Mouse (Mus musculus): ENCODE measurements around the gene Fgf16. TPM values are rescaled to one million over a fixed set of nuclear protein-coding genes. Genes with fewer than 3 reads are reported as not detected.

Fgf16 gene
- polyA plus RNA-seq, 1 experiment from 2014 or later = 0.66 TPM

DNA sequence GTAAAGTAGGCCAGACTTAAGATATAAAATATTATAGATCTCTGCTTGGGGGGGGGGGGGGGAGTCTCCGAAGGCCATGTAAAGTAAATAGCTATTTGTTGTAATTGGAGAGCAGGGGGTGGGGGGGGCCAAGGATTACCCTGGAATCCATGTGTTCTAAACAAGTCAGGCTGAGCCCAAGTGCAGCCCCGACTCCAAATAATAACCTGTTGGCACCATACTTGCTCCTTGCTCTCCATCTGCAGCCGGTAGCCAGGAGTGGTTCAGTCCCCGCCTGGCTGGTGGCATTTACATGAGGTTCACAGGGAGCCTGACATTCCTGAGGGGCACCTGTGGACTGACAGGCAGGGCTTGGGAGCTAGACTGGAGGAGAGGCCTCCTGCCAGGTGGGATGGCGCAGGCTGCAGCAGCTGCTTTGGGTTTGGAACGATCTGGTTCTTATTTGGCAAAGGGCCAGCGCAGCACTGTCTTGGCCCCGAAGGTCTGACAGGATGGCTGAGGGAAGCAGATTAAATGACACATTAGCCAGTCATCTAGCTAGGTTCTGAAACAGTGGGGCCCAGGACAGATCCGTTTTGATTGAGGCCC lies 3.2 kb downstream of the Fgf16 start:
- Histone ChIP-seq H3K27ac (no peak overlapping the region), H3K9ac (no peak overlapping the region), H3K4me3 (no peak overlapping the region), H3K27me3 (peaks cover 33% of the 10 kb centered on the region), H3K36me3 (no peaks in the 10 kb centered on the region), H3K4me1 (replicated peaks) (peaks cover 13% of the 10 kb centered on the region), H3K9me3 (replicated peaks) (no peaks in the 10 kb centered on the region), H3K4me2 (no peak overlapping the region)
- ATAC-seq (replicated peaks; ENCODE audit: insufficient number of reproducible peaks, insufficient read depth, low FRiP score, low read depth) = no peak
- 31% methylated on average over 9 of the region's 9 CpGs for WGBS

DNA sequence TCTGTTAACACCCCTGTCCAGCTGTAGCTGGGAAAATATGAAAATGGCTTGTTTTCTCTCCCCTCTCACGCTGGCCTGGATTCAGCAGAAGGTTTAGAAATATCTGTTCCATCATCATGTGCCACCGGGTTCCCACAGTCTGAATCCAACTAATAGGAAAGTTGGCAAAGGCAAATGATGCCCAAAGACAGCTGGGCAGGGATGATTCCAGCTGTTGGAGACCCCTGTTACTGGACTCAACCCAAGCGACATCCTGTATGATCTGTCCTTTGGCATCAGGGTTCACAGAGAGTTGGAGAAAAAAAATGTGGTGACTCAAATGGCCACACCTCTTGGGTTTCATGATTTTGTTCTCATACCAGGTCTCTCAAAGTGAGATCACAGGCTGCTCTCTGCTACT lies 3.9 kb downstream of the Fgf16 start:
- H3K4me2 ChIP-seq = no peak overlapping the region
- no peaks in the 10 kb centered on the region for H3K9me3 ChIP-seq (replicated peaks)
- ATAC-seq (replicated peaks; ENCODE audit: insufficient number of reproducible peaks, insufficient read depth, low FRiP score, low read depth) = no peak
- no peak overlapping the region for H3K9ac ChIP-seq
- 71% methylated on average over 3 of the region's 3 CpGs for WGBS
- peaks cover 13% of the 10 kb centered on the region for H3K4me1 ChIP-seq (replicated peaks)
- H3K36me3 ChIP-seq = no peaks in the 10 kb centered on the region
- no peak overlapping the region for H3K27ac ChIP-seq
- no peak overlapping the region for H3K4me3 ChIP-seq
- peaks cover 27% of the 10 kb centered on the region for H3K27me3 ChIP-seq

DNA sequence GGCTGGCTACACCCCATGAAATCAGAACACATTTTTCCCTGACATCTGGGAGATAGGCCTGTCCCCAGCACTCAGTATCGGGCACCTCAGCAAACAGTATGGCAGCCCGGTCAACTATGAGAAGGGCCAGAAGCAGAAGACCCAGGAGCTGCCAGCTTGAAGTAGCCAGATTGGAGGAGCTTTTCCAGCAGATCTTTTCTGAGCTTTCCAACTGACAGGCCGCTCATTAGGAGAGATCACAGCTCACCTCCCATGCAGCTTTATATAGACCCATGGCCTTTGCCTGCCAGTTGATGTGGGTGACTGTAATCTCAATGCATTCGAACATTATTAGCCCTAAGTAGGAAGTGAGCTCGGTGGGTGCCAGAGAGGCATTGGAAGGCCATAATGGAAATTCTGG lies 9.2 kb downstream of the Fgf16 start:
- no peaks in the 10 kb centered on the region for H3K9me3 ChIP-seq (replicated peaks)
- no peak for ATAC-seq (replicated peaks; ENCODE audit: insufficient number of reproducible peaks, insufficient read depth, low FRiP score, low read depth)
- 50% methylated on average over 5 of the region's 5 CpGs for WGBS
- H3K4me1 ChIP-seq (replicated peaks) = 0 out of 2 replicates have a peak, but pooled peaks cover 3% of the 10 kb centered on the region
- H3K27ac ChIP-seq = peak overlapping the region; percentile 37; the same call in 1 of the 2 replicates
- H3K4me3 ChIP-seq = no peak overlapping the region
- no peaks in the 10 kb centered on the region for H3K27me3 ChIP-seq
- H3K36me3 ChIP-seq = no peaks in the 10 kb centered on the region
- H3K4me2 ChIP-seq = no peak overlapping the region
- no peak overlapping the region for H3K9ac ChIP-seq

- H3K27ac ChIP-seq = no peak overlapping the region
- 57% methylated on average over 8 of the region's 8 CpGs for whole genome bisulfite sequencing
- H3K9me3 ChIP-seq (replicated peaks) = no peaks in the 10 kb centered on the region
- H3K27me3 ChIP-seq = no peaks in the 10 kb centered on the region
- H3K36me3 ChIP-seq = no peaks in the 10 kb centered on the region
- H3K4me3 ChIP-seq = no peak overlapping the region
- H3K4me2 ChIP-seq = no peak overlapping the region
- H3K9ac ChIP-seq = no peak overlapping the region
- ATAC-seq (replicated peaks; ENCODE audit: insufficient number of reproducible peaks, insufficient read depth, low FRiP score, low read depth) = no peak
- no peaks in the 10 kb centered on the region for H3K4me1 ChIP-seq (replicated peaks)
Measured at GRCm38 (mm10) chrX:105794806-105795403, 30.8 kb downstream of the Fgf16 start.

- WGBS = 83% methylated on average over 5 of the region's 5 CpGs
- H3K4me3 ChIP-seq = no peak overlapping the region
- H3K27me3 ChIP-seq = no peaks in the 10 kb centered on the region
- H3K36me3 ChIP-seq = peaks cover 6% of the 10 kb centered on the region; the same call in 1 of the 2 replicates
- H3K9me3 ChIP-seq (replicated peaks) = no peaks in the 10 kb centered on the region
- ATAC-seq (replicated peaks; ENCODE audit: insufficient number of reproducible peaks, insufficient read depth, low FRiP score, low read depth) = no peak
- H3K9ac ChIP-seq = no peak overlapping the region
- H3K27ac ChIP-seq = no peak overlapping the region
- no peaks in the 10 kb centered on the region for H3K4me1 ChIP-seq (replicated peaks)
- H3K4me2 ChIP-seq = no peak overlapping the region
Measured at GRCm38 (mm10) chrX:105824462-105824861, 60.4 kb downstream of the Fgf16 start.

Other genes with a start within 250 kb of the Fgf16 start
- gene Atrx, start 165.1 kb downstream of the Fgf16 start, polyA plus RNA-seq (2015; fragmentation: Nextera tagmentation; extraction: Ambion mirVana) = 113 and 118 TPM in 2 replicates
- 46.0 and 47.8 TPM in 2 replicates for gene Magt1, start 247.6 kb downstream of the Fgf16 start, polyA plus RNA-seq (2015; fragmentation: Nextera tagmentation; extraction: Ambion mirVana)